Mouse (Mus musculus) heart, postnatal 10 days (tissue): ENCODE results near the gene Kptn. TPM values are rescaled to one million over a fixed set of nuclear protein-coding genes. Genes with fewer than 3 reads are reported as not detected.

Source experiments
- DNase-seq, 2 experiments: peaks; one replicate each; pipeline ENCODE4 v3.0.0; 2021
- intact Hi-C: fragments of 180-260 bp; cut with DNase I; formaldehyde crosslinking; loops from one replicate; pipeline ENCODE4 v1.15.1; 2025
- total RNA-seq, 2 experiments: library from RNA; stranded (reverse); gene quantifications; 2 replicates each; pipeline ENCODE4 v1.2.3; 2021

Gene Kptn
- total RNA-seq: 10 to 100 TPM; 24.1 to 27.7 TPM

- DNase-seq: peak; percentile 94 to 98
- intact Hi-C loops: loop anchor here (2.0 kb wide), 1 partner anchor 21 kb away; the partner anchor contains the start of gene Napa
Observed at GRCm38 (mm10) chr7:16119569-16120261, at the start of gene Kptn. Kptn (plus strand) TSS chr7:16119895.

- DNase-seq: no peak
- intact Hi-C loops: no loop called here
Observed at GRCm38 (mm10) chr7:16070846-16071245, 48.8 kb upstream of the Kptn start.

- intact Hi-C loops: no loop called here
- no peak for DNase-seq
Observed at GRCm38 (mm10) chr7:16071906-16072305, 47.8 kb upstream of the Kptn start.

GRCm38 (mm10) chr7:16079947-16080346 is 39.7 kb upstream of the Kptn start:
- DNase-seq: no peak
- intact Hi-C loops: no loop called here

GRCm38 (mm10) chr7:16080581-16080980 is 39.1 kb upstream of the Kptn start:
- DNase-seq: no peak
- intact Hi-C loops: no loop called here

DNA sequence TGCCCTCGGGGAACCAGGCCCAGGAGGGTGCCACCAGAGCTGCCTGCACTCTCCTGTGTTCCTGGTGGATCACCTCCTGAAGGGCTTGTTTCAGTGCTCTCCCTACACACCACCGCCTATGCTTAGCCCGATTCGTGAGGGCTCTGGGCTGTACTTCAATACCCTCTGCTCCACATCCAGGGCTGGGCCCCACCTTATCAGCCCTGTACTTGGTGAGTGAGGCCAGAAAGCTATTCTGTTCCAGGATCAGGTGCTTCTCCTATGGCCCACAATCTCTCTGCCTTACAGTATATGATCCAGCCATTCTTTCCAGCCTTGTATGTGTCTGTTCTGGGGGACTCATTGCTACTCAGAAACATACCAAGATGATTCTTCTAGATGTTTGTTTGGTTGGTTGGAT is 36.3 kb upstream of the Kptn start:
- intact Hi-C loops: no loop called here
- no peak for DNase-seq

- DNase-seq: no peak
- intact Hi-C loops: no loop called here
Observed at GRCm38 (mm10) chr7:16087587-16087986, 32.1 kb upstream of the Kptn start.

DNA sequence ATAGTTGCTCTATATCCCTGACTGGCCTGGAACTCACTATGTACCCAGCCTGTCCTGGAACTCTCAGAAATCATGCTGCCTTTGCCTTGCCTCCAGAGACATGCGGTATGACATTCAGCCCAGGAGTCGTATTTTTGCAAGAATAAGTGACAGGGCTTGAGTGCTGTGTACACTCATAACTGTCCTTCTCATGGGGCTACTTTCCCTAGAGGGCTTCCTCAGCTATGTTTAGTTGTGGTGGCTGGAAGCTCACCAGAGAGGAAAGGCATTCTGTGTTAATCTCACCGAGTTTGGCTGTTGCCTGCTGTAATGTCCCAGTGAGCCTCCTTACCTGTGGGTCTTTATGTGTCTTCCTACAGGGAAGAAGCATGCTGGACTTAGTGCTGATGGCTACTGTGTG is 25.1 kb upstream of the Kptn start:
- intact Hi-C loops: no loop called here

GRCm38 (mm10) chr7:16098021-16099017 is 21.4 kb upstream of the Kptn start, which contains the start of gene Napa:
Napa (plus strand) TSS chr7:16098458.
- intact Hi-C loops: loop anchor here (1.0 to 5.0 kb wide), 3 partner anchors 20 to 121 kb away; partner anchors contain the start of gene Kptn
- DNase-seq: peak; percentile 99

More for the DNA sequence above, 25.1 kb upstream of the Kptn start:
- no peak for DNase-seq

DNA sequence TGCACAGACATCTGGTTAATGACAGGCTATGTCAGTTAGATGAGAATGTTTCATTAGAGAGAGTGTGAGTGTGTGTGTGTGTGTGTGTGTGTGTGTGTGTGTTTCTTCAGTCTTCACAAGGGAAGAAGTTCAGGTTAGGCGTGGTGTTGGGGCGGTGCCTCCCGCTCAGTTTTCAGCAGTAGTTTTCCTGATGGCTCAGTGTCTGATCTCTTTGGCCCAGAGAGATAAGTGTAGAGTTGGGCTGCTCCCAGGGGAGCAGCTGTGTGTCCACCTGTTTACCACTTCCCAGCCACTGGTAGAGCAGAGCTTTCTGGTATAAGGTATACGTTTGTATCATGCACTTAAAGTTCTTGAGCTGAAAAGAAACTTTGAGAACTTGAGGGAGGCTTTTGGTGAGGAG is 19.8 kb upstream of the Kptn start:
- no peak for DNase-seq
- intact Hi-C loops: loop anchor here (2.0 to 5.0 kb wide), 2 partner anchors 19 to 123 kb away; partner anchors contain the start of gene Kptn

DNA sequence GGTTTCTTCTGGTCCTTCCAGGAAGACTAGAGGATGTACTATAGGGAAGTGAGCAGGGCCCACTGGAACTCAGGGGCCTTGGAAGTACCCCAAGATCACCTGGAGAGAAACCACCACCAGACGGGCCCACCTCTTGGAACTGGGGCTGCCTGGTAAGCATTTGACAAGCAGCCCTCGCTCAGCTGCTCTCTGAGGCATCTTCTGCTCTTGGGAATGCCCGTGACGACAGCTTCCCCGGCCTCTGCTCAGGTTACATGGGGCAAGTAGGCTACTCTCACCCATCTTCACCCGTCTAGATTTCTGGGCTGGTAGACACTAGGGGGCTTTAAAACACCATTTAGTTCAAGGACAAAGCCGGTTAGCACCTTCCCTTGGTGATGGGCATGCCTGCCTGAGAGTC is 18.6 kb upstream of the Kptn start:
- intact Hi-C loops: no loop called here
- no peak for DNase-seq

- no peak for DNase-seq
- intact Hi-C loops: no loop called here
Observed at GRCm38 (mm10) chr7:16101726-16102475, 17.8 kb upstream of the Kptn start.

- no peak for DNase-seq
- intact Hi-C loops: no loop called here
Observed at GRCm38 (mm10) chr7:16102686-16103226, 16.9 kb upstream of the Kptn start.

DNA sequence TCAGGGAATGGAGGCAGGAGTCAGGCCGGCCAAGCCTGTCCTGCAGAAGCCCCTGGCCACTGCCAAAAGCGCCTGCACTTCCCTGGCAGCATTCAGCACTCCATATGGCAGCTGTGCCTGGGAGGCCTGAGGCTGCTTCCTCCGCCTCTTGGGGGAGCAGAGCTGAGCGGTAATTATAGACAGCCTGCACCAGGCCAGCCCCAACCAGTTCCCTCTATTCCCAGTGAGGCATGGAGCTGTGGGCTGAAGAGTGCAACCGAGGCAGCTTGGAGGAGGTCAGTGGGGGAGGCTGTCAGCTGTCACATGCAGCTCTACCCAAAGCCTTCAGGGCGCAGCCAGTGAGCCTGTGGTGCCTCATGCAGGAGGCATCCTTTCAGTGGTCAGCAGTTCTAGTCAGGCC is 15.9 kb upstream of the Kptn start:
- intact Hi-C loops: no loop called here
- DNase-seq: peak; percentile 48 to 50

DNA sequence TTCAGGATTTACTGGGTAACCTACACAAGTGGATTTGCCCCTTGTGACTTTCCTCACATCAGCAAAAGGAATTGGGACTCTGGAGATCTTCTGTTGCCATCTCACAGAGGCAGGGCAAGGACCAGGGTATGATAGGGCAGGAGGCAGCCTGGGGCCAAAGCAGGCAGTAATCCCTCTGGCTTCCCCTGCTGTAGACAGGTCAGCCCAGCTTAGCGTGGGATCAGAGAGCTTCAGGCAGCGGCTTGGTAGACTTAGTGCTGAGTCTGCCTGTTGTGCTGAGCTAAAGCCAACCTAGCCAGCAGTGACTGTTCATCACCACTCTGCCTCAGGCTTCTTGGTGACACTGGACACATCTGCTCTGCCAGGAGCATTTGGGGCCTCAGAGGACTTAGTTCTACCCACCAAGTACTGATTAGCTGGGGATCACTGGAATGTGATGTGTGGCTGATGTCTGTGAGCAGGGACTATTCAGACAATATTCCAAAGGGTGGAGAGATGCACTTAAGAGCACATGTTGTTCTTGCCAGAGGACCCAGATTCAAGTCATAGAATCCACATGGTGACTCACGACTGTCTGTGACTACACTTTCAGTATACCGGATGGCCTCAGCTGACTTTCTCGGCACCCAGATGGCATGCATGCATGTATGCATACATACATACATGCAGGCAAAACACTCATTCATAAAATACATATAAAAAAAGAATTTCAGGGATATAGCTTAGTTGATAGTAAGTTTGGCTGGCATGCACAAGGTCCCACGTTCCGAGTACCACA is 14.9 kb upstream of the Kptn start:
- DNase-seq: no peak
- intact Hi-C loops: no loop called here

DNA sequence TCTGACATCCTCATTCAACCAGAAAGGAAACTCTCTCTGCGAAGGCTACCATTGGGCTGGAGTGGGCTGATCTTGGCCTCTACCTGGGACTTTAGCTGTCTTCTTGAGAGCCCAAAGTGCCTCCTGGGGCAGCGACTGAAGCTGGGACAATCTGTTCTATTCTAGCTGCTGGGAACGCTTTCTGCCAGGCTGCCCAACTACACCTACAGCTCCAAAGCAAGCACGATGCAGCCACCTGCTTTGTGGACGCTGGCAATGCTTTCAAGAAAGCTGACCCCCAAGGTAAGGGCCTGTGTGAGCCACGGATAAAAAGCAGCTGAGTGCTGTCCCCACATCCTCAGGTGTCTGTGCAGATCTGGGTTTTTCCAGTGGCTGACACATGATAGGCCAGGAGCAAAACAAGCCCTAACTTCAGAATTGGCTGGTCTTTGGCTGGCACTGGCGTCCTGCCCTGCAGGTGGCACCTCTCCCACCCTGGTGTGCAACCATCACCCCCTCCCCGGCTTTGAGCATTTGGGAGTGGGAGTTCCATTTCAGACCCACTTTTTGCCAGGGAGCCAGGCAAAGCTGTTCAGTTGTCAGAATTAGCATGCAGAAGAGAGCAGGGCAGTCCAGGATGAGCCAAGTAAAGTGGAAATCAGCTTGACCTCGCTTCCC is 10.7 kb upstream of the Kptn start:
- intact Hi-C loops: no loop called here

GRCm38 (mm10) chr7:16110158-16110557 is 9.5 kb upstream of the Kptn start:
- no peak for DNase-seq
- intact Hi-C loops: no loop called here

More for the DNA sequence above, 10.7 kb upstream of the Kptn start:
- DNase-seq: no peak

- intact Hi-C loops: no loop called here
- DNase-seq: no peak
Observed at GRCm38 (mm10) chr7:16111284-16112090, 8.2 kb upstream of the Kptn start.
